ENCODE assay signal across 10 mouse cellular contexts in the genomic region with DNA sequence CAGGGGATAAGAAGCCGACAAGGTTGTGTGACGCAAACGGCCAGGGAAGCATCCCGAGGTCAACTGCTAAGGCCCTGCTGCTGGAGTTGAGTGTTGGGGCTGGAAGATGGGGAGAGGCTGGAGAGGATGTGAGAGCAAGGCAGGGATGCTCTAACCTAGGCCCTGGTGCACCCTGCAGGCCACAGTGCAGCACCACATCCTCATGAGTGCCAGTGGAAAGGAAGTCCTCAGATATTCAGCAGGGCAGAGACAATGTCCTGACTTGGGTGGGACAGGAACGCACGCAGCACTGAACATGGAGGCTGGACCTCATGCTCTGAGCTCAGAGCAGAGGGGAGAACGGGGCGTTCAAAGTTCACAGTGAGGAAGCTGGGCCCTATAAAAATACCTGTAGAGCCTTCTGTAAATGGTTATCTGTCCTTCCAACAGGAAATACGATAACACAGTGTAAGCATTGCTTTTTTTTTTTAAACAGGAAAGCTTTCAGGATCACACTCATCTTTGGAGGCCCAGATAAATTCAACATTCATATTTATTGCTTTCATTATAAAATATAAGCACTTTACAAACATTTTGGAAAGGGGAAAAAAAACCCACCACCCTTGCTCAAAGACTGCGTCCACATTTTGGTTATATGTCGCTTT. TPM values are rescaled to one million over a fixed set of nuclear protein-coding genes. Genes with fewer than 3 reads are reported as not detected.
DNase-seq lines count a peak whose midpoint lies in the region; ATAC-seq lines count a peak whose summit lies in the region.
"Had no signal": no experiment of that assay in that cellular context is flagged by ENCODE, and none has a peak within 500 bp of the region (broad histone marks: within the 10 kb centered on the region; RNA-seq: fewer than 3 reads in every experiment).

No protein-coding gene starts in this region.

- peak; percentile 42; the same call in 1 of the 2 replicates for ATAC-seq in common myeloid progenitor, adult 5-6 weeks (replicated peaks; ENCODE audit: low read depth, poor library complexity, severe bottlenecking)

- DNase-seq in kidney, postnatal 10 days: peak; percentile 37
- DNase-seq in kidney, adult 11 months: no peak
- DNase-seq in ES-CJ7 (ENCODE audit: low read depth, low spot score): peak; percentile 52
- peak; percentile 61 for DNase-seq in lung, postnatal 36 days
- no peak for DNase-seq in cerebellum, postnatal 25 days
- no peak for DNase-seq in kidney, adult 18-20 months
- DNase-seq: adrenal gland, postnatal 14 days; cerebellum, adult 9-10 months; thymus, adult 2 months had no signal

RNA-seq across cellular contexts. Expression of gene Ssr1, which starts 23.0 kb away (rescaled TPM):
- 123 and 138 TPM in 2 replicates for total RNA-seq in common myeloid progenitor, adult 5-6 weeks (2017)

Comparison
In these comparisons a context has a peak if more than half of its experiments do, and no peak if none do; other contexts are left out.
1. DNase-seq: peak in kidney, postnatal 10 days (single experiment), ES-CJ7 (single experiment) and lung, postnatal 36 days (single experiment); none in kidney, adult 11 months (single experiment), cerebellum, postnatal 25 days (0 of 2) and kidney, adult 18-20 months (single experiment).